In genomic region chr12:12622712-12623292, GRCm38 (mm10) we compare ENCODE assay signal across 7 mouse cellular contexts.
A peak's percentile ranks its signal among the peaks of the same experiment; 100 is the strongest.
DNase-seq lines count a peak whose midpoint lies in the region; ATAC-seq and TF ChIP-seq lines count a peak whose summit lies in the region.

No protein-coding gene starts in this region.

- no peak overlapping the region for H3K4me2 ChIP-seq in midbrain, embryonic 14.5 days (ENCODE audit: low read length)

- DNase-seq in adrenal gland, postnatal 4 days (ENCODE audit: low spot score in 2 of 2): peak; percentile 32 to 68
- DNase-seq in embryo, embryonic 11.5 days (ENCODE audit: low read depth, low spot score): peak; percentile 82
- peak; percentile 60 to 83 for DNase-seq in gastrocnemius, postnatal 4 days (ENCODE audit: low spot score in 2 of 2)
- DNase-seq in kidney, adult 2 months: peak; percentile 80
- DNase-seq in left cerebral cortex, postnatal 4 days: peak; percentile 96
- peak; percentile 96 for DNase-seq in midbrain, embryonic 14.5 days
- peak; percentile 45 to 75 for DNase-seq in spleen, postnatal 4 days (ENCODE audit: low spot score in 2 of 2)

- intact Hi-C loops in left cerebral cortex, postnatal 4 days (cut with DNase I): loop anchor here (2.0 to 5.0 kb wide), 2 partner anchors 316 to 589 kb away; no protein-coding TSS in a partner anchor

- 24% methylated on average over 5 of the region's 5 CpGs for WGBS in kidney, adult 2 months
- 11% methylated on average over 5 of the region's 5 CpGs for WGBS in midbrain, embryonic 14.5 days

- peak; percentile 80 for TF ChIP-seq CTCF in kidney, adult 2 months (conservative IDR thresholded peaks at IDR 0.05; ENCODE audit: insufficient read depth, insufficient read length, low read depth, low read length)

- H3K27ac ChIP-seq in kidney, adult 2 months (ENCODE audit: insufficient read depth, low read depth, low read length): no peak overlapping the region
- H3K27ac ChIP-seq in midbrain, embryonic 14.5 days (replicated peaks; ENCODE audit: low read depth, low read length): no peak overlapping the region

- ATAC-seq in midbrain, embryonic 14.5 days (ENCODE audit: low FRiP score, low TSS enrichment): peak; percentile 81

- H3K36me3 ChIP-seq in kidney, adult 2 months (ENCODE audit: control insufficient read depth, insufficient read depth, low read length): no peaks in the 10 kb centered on the region
- H3K36me3 ChIP-seq in midbrain, embryonic 14.5 days (ENCODE audit: control insufficient read depth, insufficient read depth, low read length): no peaks in the 10 kb centered on the region

- H3K9me3 ChIP-seq in midbrain, embryonic 14.5 days (ENCODE audit: control insufficient read depth, low read length): no peaks in the 10 kb centered on the region

- no peak for TF ChIP-seq POLR2A in kidney, adult 2 months (IDR thresholded peaks at IDR 0.05; ENCODE audit: low read depth, low read length)

- no peak overlapping the region for H3K9ac ChIP-seq in midbrain, embryonic 14.5 days (replicated peaks; ENCODE audit: low read length)

- H3K4me3 ChIP-seq in kidney, adult 2 months (ENCODE audit: insufficient read depth, low read depth, low read length): no peak overlapping the region
- H3K4me3 ChIP-seq in midbrain, embryonic 14.5 days (replicated peaks; ENCODE audit: low read depth, low read length): no peak overlapping the region

- H3K4me1 ChIP-seq in kidney, adult 2 months (ENCODE audit: control insufficient read depth, insufficient read depth, low read length): no peaks in the 10 kb centered on the region
- H3K4me1 ChIP-seq in midbrain, embryonic 14.5 days (ENCODE audit: control insufficient read depth, insufficient read depth, low read length): 0 out of 2 replicates have a peak, but pooled peaks cover 5% of the 10 kb centered on the region

- H3K27me3 ChIP-seq in kidney, adult 2 months (replicated peaks; ENCODE audit: control insufficient read depth, insufficient read depth, low read length): no peaks in the 10 kb centered on the region
- no peaks in the 10 kb centered on the region for H3K27me3 ChIP-seq in midbrain, embryonic 14.5 days (ENCODE audit: control insufficient read depth, insufficient read depth, low read length)
